Mouse (Mus musculus) liver, postnatal 0 days (tissue): Measurements from ENCODE around the gene Tnfsf13.

Experiments
- CTCF ChIP-seq: sonication (generic); IDR thresholded peaks from 2 replicates; pipeline ENCODE4 v1.5.1; 2016; ENCODE audit warnings: antibody characterized with exemption, low read depth
- EP300 ChIP-seq: IDR thresholded peaks from 2 replicates; pipeline ENCODE4 v1.6.1; 2016; ENCODE audit warnings: antibody characterized with exemption, low read depth, mild to moderate bottlenecking

GRCm38 (mm10) chr11:69670786-69671725, 14.5 kb downstream of the Tnfsf13 start:
- TF ChIP-seq CTCF: no peak; the same call in 1 of the 2 replicates
- TF ChIP-seq EP300: peak; percentile 68
